Mouse (Mus musculus): ENCODE data around the gene Pkp2.

- TF ChIP-seq CTCF (IDR thresholded peaks at IDR 0.05; ENCODE audit: low read depth) (no peak), EP300 (IDR thresholded peaks at IDR 0.05; ENCODE audit: low read depth) (no peak)
These were observed 40.4 kb downstream of the Pkp2 start for GRCm38 (mm10) chr16:16253326-16254074.
